Mouse (Mus musculus): ENCODE data around the gene Cep295nl.

DNA sequence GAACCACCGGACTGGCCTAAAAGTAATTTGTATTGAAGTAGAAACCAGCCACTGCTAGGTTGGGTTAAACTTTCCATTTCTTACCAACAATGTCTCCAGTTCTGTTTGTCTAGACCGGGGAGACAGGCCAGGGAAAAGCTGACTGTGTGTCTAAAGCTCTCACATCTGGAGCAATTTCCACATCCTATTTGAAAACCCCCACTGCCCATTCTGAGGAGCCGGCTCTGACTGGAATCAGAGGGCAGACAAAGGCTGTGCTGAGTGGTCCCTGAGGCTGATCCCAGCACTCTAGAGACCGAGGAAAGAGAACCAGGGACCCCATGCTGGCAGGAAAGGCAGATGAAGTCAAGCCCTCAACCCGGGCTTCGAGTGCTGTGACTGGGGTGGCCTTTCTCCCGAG lies 30.3 kb upstream of the Cep295nl start:
- TF ChIP-seq POLR2A (IDR thresholded peaks at IDR 0.05; ENCODE audit: low read depth, low read length) (no peak), CTCF (conservative IDR thresholded peaks at IDR 0.05; ENCODE audit: insufficient read depth, insufficient read length, low read depth, low read length) (no peak)

All from kidney, adult 2 months (tissue).